Mouse (Mus musculus) ZHBTc4 (cell line): ENCODE results near the gene Bsg.
"Not testable (repeated sequence)": the region's sequence is repeated elsewhere in the genome, so short reads cannot be mapped to it uniquely, and the experiment has no call there.

Source experiments
- DNase-seq: peaks from one replicate; pipeline ENCODE4 v3.0.0-alpha.2; 2011; ENCODE audit warnings: low read depth, low spot score

Gene Bsg

GRCm38 (mm10) chr10:79732500-79732899, 28.2 kb downstream of the Bsg start:
- DNase-seq = peak; percentile 75

DNA sequence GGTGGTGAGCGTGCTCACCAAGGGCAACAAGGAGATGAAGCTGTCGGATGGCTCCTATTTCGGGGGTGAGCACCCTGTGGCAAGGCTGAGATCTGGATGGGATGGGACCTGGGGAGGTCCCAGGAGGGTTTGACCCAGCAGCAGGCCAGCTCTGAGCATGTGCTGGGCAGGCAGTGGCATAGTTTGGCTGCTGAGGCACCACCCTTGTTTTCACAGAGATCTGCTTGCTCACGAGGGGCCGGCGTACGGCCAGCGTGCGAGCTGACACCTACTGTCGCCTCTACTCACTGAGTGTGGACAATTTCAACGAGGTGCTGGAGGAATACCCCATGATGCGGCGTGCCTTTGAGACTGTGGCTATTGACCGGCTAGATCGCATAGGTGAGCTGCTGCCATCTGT, 29.6 kb downstream of the Bsg start:
- DNase-seq = no peak

- peak; percentile 72 for DNase-seq
Measured at GRCm38 (mm10) chr10:79735361-79735760, 31.1 kb downstream of the Bsg start.

- DNase-seq = peak; percentile 21
Measured at GRCm38 (mm10) chr10:79736706-79737105, 32.4 kb downstream of the Bsg start.

- DNase-seq = peak; percentile 26
Measured at GRCm38 (mm10) chr10:79738259-79738658, 34.0 kb downstream of the Bsg start.

- peak; percentile 75 for DNase-seq
Measured at GRCm38 (mm10) chr10:79739234-79739633, 34.9 kb downstream of the Bsg start.

- no peak for DNase-seq
Measured at GRCm38 (mm10) chr10:79740863-79741262, 36.6 kb downstream of the Bsg start.

GRCm38 (mm10) chr10:79743161-79743560, 38.9 kb downstream of the Bsg start:
- no peak for DNase-seq

DNA sequence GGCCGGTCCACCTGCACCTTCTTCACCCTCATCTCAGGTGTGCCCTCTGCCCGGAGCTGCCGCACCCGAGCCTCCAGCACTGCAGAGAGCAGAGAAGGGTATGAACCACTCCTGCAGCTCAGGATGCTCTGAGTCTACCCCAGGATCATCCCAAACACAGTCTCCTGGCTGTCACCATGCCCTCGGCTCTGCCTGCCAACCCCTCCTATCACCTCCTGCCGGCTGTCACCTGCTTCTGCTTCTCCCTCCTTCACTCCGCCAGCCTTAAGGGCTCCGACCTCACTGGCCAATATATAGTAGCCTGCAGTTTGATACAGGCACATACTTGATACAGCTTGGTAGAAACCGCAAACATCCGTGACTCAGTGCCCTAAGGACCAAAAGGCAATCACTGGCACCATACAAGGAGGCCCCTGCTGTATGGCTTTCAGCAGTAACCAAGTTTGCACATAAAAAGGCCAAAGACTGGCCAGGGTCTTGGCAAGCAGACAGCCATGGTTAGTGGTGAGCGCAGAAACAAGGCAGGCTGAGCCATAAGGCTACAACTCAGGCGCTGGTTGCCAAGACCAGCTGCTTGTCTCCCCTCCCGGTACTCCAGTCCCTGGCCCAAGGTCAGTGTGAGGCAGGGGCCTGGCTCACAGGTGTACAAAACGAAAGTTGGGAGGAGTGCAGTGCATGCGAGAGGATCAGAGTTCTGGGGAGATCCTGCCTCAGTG, 39.5 kb downstream of the Bsg start:
- no peak for DNase-seq

GRCm38 (mm10) chr10:79745411-79745810, 41.1 kb downstream of the Bsg start:
- DNase-seq = no peak

- DNase-seq = peak; percentile 99
Measured at GRCm38 (mm10) chr10:79745898-79746773, 41.8 kb downstream of the Bsg start, which contains the start of gene Polrmt. Gene Polrmt (minus strand): TSS chr10:79746581.

DNA sequence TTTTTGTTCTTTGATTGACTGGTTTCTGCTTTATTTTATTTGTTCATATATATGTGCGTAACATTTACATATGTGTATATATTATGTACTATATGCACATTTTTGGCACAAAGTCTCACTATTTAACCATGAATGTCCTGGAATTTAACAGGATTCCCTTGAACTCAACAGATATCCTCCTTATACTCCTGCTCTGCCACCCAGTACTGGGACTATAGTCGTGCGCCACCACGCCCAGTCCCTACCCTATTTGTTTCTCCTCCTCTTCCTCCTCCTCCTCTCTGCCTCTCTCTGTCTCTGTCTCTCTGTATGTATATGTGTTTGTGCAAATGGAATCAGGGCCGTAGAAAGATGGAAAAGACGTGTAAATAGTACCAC, 42.5 kb downstream of the Bsg start:
- no peak for DNase-seq

GRCm38 (mm10) chr10:79748496-79748895, 44.2 kb downstream of the Bsg start:
- DNase-seq = no peak

DNA sequence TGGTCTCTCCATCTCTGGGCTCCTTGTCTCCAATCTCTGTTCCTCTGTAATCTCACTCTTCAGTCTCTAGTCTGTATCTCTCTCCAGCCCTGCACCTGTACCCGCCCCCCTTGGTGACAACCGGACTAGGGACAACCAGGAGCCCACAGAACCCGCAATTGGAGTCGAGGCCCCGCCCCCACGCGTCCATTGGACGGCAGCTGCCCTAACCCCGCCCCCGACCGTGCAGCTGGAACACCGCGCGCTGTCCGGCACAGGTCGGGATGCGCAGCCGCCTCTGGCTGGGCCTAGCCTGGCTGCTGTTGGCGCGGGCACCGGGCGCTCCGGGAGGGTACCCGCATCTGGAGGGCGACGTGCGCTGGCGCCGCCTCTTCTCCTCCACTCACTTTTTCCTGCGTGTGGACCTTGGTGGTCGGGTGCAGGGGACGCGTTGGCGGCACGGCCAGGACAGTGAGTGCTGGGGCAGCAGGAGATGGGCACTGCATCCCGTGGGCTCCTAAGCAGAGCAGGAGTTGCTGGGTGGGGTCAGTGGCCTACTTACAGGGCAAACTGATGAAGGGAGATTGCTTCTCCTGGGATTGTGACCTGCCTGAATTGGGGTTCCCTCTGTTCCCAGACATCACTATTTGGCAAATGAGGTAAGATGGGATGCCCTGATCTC, 50.7 kb downstream of the Bsg start, which contains the start of gene Fgf22:
TSS of gene Fgf22 (plus strand) at position 221 of the 661 bp plus-strand sequence.
- peak; percentile 92 for DNase-seq

GRCm38 (mm10) chr10:79755854-79756253, 51.6 kb downstream of the Bsg start:
- peak; percentile 39 for DNase-seq

- peak; percentile 62 for DNase-seq
Measured at GRCm38 (mm10) chr10:79756660-79757059, 52.4 kb downstream of the Bsg start.

GRCm38 (mm10) chr10:79759675-79760074, 55.4 kb downstream of the Bsg start:
- not testable (repeated sequence) for DNase-seq

DNA sequence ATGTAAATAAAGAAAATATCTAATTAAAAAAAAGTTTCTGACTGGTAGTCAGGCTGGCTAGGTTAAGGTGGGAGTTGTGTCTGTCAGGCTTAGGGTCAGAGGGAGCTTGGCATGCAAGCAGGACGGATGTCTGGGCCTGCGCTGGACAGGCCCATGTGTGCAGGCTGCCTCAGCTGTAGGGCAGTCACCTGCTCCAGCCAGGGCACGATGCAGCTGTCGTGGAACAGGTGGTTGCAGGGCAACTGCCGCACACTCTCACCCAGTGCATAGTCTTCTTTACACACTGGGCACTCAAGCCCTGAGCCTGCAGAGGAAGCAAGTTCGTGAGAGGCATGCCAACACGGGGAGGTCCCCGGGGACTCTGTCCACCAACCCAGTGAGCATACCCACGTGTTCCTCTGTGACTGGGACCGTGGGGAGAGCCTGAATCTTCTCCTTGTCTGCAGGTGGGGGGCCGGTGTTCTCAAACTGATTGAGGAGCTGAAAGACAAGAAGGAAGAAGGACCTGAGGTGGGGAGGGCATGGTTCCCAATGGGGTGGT, 56.4 kb downstream of the Bsg start:
- no peak for DNase-seq
